Mouse (Mus musculus): ENCODE results near the gene Sugt1. TPM values are rescaled to one million over a fixed set of nuclear protein-coding genes. Genes with fewer than 3 reads are reported as not detected.

Sugt1 gene
- total RNA-seq (2015; ENCODE audit: low replicate concordance) (40.7 and 44.0 TPM in 2 replicates), total RNA-seq (2017; ENCODE audit: low replicate concordance) (17.1 and 61.1 TPM in 2 replicates)

DNA sequence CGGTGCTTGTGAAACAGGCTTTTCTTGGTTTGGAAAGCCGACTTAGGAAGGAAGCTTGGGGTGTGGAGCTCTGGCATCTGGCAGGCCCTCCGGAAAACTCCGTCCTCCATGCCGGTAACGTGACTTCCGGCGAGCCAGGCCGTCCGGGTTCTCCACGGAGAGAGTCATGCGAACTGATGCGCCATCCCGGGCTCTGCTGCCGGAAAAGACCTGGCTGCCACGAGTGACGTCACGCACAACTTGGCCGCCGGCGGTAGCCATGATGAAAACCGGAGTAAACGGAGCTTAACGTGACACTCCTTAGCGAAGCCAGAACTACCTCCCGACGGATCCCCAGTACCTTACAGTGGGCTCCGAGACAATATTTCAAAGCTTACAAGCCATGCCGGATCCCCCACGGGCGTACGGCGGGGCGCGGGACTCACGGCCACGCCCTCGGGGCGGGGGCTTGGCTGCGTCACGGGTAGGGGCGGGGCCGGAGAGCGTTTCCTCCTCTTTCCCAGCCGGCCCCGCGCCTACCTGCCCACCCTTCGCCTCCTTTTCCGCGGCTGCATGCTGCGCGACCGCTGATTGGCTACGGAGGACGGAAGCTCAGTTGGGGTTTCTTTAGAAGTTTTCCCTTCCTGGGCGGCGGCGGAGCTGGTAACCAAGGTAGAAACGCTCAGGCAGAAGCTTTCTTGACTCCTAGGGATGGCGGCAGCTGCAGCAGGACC, at the start of gene Sugt1:
TSS of gene Sugt1 (plus strand) at position 553 of the 713 bp plus-strand sequence.
- ATAC-seq (replicated peaks; ENCODE audit: low FRiP score, poor library complexity, severe bottlenecking), result peak; percentile 97

DNA sequence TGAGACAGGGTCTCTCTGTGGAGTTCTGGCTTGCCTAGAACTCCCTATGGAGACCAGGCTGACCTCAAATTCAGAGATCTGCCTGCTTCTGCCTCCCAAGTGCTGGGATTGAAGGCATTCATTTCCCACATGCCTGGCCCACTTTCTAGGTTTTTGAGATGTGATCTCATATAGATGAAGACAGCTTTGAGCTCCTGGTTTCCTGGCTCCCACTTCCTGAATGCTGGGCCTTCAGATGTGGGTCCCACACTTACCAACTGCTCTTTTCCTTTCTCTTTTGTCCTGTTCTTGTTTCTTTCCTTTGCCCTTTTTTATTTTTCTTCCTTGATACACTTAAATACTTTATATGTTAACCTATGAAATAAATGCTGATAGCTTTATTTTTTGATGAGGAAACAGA, 49.6 kb upstream of the Sugt1 start:
- ATAC-seq (replicated peaks; ENCODE audit: low FRiP score, poor library complexity, severe bottlenecking), result no peak

DNA sequence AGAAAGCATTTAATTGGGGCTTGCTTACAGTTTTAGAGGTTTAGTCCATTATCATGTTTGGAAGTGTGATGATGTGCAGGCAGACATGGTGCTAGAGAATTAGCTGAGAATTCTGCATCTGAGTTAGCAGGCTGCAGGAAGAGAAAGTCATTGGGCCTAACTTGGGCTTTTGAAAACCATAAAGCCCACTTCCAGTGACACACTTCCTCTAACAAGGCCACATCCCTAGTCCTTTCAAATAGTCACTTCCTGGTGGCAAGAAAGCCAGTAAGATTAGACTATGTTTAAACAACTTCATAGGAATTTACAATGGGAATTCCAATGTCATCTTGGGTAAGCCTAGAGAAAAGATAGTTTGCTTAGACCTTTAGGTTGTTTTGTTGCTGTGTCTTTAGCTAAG, 45.9 kb upstream of the Sugt1 start:
- no peak for ATAC-seq (replicated peaks; ENCODE audit: low FRiP score, poor library complexity, severe bottlenecking)

DNA sequence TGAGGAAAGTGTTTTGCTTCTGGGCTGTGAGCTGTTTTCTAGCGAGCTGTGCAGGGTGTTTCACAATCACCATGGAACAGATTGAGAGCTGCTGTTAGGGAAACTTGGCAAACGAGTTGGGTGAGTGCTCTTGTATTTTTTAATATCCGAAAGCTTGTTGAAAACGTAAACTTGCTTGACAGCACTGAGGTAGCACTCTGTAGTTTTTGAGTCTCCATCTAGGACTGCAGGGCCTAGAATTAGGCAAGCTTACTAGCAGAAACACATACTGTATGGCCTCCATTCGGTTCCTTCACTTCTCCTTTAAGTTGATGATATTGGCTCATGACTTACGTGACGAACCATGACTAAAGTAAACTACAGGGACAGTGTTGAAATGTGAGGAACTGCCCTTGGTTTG, 38.1 kb upstream of the Sugt1 start:
- ATAC-seq (replicated peaks; ENCODE audit: low FRiP score, poor library complexity, severe bottlenecking), result no peak

DNA sequence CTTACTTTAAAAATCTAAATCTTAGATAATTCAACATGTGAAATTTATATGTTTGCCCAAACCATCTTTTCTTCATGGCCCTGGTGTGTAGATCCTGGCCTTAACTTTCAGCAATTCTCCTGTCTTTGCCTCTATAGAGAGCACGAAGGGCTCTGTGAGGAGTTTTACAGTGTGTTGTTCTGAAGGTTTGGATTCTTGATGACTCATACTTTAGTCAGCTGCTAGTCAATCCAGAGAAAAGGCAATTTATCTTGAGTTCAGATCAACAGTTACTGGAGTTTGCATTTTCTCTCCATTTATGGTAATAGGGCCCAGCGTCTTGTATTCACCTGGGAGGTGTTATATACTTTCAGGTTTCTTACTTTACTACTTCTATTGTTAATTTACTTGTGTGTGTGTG, 35.6 kb upstream of the Sugt1 start:
- no peak for ATAC-seq (replicated peaks; ENCODE audit: low FRiP score, poor library complexity, severe bottlenecking)

DNA sequence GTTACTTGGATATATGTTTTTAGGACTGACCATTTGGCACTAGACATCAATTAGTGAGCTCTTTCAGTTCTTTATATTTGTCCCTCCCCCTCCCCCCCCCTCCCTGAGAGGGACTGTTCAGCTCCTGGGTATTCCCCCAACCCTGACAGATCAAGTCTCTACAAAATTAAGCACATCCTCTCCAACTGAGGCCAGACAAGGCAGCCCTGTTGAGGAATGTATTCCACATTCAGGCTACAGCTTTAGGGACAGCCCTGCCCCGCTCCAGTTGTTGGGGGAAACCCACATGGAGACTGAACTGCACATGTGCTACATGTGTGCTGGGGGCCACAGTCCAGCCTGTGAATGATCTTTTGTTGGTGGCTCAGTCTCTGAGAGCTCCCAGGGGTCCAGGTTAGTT, 34.6 kb upstream of the Sugt1 start:
- no peak for ATAC-seq (replicated peaks; ENCODE audit: low FRiP score, poor library complexity, severe bottlenecking)

DNA sequence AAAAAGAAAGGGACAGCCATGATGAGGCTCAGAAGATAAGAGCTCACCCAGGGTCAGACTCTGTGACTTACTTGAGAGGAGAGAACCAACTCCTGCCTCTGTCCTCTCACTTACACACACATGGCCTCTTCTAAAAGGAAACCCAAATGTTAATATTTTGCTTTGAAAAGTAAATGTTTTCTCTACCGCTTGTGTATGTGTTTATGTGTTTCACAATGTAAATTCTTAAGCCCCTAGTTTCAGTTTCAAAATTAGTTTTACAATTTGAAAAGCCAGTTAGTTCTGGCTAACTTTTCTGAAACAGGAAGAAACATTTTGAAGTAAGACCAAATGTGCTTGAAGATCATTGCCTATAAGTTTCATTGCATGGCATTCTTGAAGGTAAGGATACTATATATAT, 29.7 kb upstream of the Sugt1 start:
- ATAC-seq (replicated peaks; ENCODE audit: low FRiP score, poor library complexity, severe bottlenecking), result no peak

DNA sequence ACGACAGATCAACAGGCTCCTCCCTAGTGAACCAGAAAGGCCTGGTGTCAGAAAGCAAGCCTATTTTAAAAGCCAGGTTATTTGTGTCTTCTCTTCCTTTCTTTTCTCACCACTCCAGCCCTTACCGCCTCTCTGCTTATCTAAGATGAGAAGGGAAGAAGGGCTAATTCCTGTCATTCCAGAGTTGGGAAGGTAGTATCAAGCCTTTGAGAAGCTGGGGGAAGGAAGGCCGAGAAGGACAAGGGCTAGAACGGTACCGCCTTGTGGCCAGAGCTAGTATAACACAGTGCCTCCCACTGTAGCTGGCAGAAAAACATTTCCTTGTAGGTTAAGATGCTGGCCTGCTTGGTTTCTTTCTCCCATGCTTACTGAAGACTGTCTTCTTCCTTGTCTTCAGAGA, 24.7 kb upstream of the Sugt1 start:
- ATAC-seq (replicated peaks; ENCODE audit: low FRiP score, poor library complexity, severe bottlenecking), result peak; percentile 83

DNA sequence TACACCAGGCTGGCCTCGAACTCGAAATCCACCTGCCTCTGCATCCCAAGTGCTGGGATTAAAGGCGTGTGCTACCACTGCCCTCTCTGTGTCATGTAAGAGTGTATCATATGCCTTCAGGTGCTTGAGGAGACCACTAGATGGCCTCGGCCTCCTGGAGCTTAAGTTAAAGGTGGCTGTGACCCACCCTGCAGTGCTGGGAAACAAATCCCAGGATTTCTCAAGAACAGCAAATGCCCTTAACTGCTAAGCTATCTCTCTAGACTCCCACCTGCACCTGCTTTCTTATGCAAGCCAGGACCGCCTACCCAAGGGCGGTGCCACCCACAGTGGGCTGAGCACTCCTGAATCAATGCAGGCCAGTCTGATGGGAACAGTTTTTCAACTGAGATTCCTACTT, 22.7 kb upstream of the Sugt1 start:
- ATAC-seq (replicated peaks; ENCODE audit: low FRiP score, poor library complexity, severe bottlenecking), result no peak

DNA sequence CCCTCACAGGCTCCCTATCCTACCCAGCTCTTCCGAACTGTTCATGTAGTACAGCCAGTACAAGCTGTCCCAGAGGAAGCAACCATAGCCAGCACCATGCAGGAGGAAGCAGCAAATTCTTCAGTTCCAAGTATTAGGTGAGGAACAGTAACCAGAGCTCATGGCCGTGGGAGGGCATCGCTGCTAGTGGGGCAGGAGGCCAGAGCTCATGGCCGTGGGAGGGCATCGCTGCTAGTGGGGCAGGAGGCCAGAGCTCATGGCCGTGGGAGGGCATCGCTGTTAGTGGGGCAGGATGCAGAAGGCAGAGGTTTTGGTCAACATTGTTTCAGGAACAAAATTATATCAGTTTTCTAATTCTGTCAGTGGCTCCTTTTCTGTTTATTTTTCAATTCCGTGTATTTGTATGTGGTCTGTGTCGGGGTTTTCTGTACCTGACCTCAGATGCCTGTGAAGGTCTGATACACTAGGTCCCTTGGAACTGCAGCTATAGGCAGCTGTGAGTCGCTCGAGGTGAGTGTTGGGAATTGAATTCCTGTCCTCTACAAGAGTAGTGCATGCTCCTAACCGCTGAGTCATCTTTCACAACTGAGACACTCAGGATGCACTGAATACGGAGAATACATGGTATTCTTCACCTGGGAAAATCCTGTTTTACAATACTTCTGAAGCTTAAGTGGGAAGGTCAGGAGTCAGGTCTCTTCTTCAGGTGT, 13.9 kb upstream of the Sugt1 start:
- ATAC-seq (replicated peaks; ENCODE audit: low FRiP score, poor library complexity, severe bottlenecking), result 0 out of 2 replicates have a peak, but pooled peaks have one; percentile 42

DNA sequence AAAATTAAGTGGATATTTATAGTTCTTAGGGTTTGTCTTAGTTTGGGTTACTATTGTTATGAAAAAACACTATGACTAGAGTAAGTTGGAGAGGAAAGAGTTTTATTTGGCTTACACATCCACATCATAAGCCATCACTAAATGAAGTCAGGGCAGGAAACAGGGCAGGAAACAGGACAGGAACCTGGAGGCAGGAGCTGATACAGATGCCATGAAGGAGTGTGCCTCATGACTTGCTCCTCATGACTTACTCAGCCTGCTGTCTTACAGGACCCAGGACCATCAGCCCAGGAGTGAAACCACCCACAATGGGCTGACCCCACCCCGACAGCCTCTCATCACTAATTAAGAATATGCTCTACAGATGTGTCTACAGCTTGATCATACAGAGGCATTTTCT, 13.1 kb upstream of the Sugt1 start:
- ATAC-seq (replicated peaks; ENCODE audit: low FRiP score, poor library complexity, severe bottlenecking), result no peak

DNA sequence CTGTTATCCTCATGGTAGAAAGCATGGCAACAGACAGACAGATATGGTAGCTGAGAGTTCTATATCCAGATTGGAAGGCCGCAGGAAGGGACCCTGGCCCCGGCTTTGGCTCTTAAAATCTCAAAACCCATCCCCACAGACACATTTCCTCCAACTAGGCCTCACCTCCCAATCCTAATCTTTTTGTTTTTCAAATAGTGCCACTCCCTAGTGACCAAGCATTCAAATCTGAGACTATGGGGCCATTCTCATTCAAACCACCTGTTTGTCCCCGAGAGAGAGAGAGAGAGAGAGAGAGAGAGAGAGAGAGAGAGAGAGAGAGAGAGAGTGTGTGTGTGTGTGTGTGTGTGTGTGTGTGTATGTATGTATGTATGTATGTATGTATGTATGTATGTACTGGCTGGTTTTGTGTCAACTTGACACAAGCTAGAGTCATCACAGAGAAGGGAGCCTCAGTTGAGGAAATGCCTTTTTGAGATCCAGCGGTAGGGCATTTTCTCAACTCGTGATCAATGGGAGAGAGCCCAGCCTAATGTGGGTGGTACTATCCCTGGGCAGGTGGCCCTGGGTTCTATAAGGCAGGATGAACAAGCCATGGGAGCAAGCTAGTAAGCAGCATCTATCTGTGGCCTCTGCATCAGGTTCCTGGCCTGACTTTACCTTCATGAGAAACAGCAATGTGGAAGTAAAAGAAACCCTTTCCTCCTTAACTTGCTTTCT, 3.8 kb upstream of the Sugt1 start:
- no peak for ATAC-seq (replicated peaks; ENCODE audit: low FRiP score, poor library complexity, severe bottlenecking)

DNA sequence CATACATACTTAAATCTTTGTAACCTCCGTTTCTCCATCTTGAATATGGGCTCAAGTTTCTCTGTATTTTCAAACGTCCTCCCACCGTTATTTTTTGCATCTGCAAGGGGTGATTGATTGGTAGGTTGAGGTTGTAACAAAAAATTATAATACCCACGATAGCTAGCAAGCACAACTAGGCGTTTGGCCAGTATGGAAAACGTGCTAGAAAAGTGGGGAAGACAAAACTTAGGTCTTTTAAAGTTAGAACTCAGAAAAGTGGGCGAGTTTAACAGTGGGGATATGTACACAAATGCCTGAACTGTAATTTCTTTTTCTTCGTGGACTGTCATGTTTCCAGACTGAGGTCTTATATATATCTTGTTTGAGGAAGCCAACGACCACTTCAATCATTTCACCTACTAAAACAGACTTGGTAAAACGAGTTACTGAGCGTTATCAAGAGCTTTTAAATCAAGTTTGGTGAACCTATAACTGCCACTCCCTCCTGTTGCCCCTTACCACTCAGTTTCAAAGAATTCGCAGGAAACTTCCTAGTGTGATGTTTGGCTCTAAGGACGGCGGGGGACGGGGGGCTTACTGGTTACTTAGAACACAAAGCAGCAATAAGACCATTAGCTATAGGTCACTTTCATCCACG, 872 bp upstream of the Sugt1 start:
- ATAC-seq (replicated peaks; ENCODE audit: low FRiP score, poor library complexity, severe bottlenecking), result no peak

DNA sequence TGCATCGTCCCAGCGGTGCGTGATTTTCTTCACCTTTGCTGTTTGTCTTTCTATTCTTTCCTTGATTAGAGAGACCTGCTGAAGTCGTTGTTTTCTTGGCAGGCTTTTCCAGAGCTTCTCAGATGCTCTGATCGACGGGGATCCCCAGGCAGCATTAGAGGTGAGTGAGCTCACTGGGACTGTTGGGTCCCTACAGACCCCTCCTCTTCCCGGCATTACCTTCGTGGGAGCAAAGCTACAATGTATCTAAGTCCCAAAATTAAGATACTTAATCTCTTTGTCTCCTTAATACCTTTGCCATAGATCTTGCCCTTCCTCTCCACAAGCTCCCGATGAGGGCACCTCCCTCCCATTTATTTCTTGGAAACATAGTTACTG, 350 bp downstream of the Sugt1 start:
- peak; percentile 39 for ATAC-seq (replicated peaks; ENCODE audit: low FRiP score, poor library complexity, severe bottlenecking)

DNA sequence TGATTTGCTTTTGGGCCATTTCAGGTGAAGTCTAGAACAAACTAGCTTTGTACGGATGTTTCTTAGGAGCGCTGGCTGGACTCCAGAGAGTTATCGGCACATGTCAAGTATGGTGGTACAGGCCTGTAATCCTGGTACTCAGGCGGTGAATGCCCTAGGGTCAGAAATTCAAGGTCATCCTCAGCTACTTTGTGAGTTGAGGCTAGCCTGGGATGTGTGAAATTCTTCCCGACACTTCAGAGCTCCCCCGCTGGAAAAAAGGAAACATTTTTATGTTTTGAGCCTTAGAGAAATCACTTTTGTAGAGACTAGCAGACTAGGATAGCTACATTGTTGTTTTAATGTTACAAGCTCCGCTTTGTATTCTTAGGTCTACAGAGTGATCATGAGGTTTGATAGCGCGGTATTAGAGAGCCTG, 1.1 kb downstream of the Sugt1 start:
- ATAC-seq (replicated peaks; ENCODE audit: low FRiP score, poor library complexity, severe bottlenecking), result no peak

DNA sequence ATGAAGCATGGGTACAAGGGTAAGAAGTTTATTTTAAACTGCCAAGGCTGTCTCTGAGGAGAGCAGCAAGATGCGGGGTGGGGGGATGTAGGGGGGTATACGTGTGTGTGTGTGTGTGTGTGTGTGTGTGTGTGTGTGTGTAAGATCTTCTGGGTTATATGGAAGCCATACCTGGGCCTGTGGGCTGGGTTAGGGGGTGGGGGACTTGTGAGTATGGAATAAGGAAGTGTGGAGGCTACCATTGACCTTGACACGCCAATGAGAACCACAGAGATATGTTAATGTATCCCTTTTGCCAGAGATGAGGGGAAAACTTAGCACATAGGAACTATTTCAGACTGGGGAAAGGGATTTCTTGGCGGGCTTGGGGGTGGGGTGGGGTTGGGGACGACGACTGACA, 1.9 kb downstream of the Sugt1 start:
- no peak for ATAC-seq (replicated peaks; ENCODE audit: low FRiP score, poor library complexity, severe bottlenecking)

DNA sequence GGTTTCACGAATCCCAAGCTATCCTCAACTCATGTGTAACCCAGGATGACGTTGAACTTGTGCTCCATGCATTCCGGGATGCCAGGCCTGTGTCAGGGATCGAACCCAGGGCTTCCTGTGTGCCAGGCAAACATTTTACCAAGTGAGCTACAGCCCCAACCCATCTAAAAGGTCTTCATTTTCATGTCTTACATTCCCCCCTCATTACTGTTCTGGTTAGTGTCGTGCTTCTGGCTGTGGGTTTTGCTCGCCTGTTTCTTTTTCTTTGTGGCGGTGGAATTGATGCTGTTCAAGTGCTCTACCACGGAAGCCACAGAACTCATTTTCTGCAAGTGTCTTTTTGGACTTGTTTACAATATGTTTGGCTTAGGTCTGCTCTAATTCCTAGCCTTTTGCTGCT, 3.4 kb downstream of the Sugt1 start:
- ATAC-seq (replicated peaks; ENCODE audit: low FRiP score, poor library complexity, severe bottlenecking), result no peak

DNA sequence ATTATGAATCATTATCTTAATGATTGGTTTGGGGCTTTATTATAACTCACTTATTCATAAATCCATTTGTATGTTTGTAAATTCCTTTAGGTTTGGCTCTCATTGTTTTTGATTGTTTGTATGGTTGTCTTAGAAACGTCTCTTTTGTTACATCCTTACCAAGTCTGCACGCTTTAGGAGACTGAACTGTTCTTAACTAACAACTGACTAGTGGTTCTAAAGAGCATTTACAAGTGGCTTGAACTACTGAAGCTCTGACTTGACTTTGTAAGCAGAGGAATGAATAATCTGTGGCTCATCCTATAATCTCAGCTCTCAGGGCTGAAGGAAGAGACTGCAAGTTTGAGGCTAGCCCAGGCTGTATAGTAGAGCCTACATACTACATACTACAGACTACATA, 4.1 kb downstream of the Sugt1 start:
- ATAC-seq (replicated peaks; ENCODE audit: low FRiP score, poor library complexity, severe bottlenecking), result no peak

DNA sequence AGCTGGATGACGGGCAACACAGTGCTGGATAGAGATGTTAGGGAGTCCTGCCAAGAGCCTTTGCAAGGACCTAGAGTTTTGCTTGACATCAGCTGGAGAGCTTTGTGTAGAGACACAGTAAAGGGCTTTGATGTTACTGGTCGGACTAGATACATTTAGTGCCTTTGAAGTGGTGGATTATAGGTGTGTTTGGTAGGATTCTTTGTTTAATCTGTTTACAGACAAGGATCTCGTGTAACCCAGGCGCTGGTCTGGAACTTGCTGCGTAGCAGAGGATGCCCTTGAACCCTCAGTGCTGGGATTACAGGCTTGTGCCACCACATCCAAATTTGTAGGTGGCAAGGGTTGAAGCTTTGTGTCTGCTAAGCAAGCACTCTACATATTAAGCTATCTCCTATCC, 6.6 kb downstream of the Sugt1 start:
- ATAC-seq (replicated peaks; ENCODE audit: low FRiP score, poor library complexity, severe bottlenecking), result no peak

DNA sequence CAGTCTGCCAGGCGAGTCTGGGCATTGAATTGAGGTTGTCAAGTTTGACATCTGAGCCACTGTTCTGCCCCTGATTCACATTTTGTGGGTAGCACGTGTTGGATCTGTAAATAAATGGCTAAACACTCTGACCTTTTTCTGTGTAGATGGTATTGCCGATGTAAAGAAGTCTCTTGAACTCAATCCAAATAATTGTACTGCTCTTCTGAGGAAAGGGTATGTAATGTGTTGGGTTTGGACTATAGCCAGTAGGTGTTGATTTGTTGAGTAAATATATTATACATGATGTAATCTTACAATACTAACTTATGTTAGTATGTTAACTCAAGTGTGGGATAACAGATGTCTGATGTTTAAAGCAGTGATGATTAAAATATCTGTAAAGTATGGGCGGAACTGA, 9.1 kb downstream of the Sugt1 start:
- ATAC-seq (replicated peaks; ENCODE audit: low FRiP score, poor library complexity, severe bottlenecking), result no peak

Data from erythroid progenitor cell, adult 5-6 weeks (primary cell).